Mouse (Mus musculus): Measurements from ENCODE around the gene Krtap10-4.
"Not testable (repeated sequence)": the region's sequence is repeated elsewhere in the genome, so short reads cannot be mapped to it uniquely, and the experiment has no call there.

Krtap10-4 gene

DNA sequence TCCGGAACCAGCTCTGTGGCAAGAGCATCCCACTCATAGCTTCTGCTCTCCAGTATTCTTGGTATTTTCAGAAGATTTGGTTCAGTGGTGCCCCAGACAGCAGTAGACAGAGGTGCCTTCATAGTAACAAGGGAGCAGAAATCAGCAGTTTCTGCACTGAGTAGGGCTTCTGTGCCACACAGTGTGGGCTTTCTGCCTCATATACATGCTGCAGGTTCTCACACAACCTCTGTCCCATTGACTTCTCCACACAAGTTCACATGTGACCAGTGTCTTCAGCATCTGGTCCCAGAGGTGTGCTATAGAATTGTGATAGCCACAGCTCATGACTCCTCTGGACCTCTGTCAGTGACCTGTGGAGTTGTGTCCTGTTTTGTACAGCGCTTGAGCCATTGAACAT is 38.3 kb downstream of the Krtap10-4 start:
- in situ Hi-C loops (cut with MboI, MseI): no loop called here

GRCm38 (mm10) chr10:77787876-77788275 is 39.0 kb downstream of the Krtap10-4 start, which contains the start of gene Gm7137:
Gm7137 (minus strand) TSS chr10:77788200.
- in situ Hi-C loops (cut with MboI, MseI): not testable (repeated sequence)

GRCm38 (mm10) chr10:77783396-77783795 is 43.5 kb downstream of the Krtap10-4 start:
- in situ Hi-C loops (cut with MboI, MseI): not testable (repeated sequence)

- in situ Hi-C loops (cut with MboI, MseI): not testable (repeated sequence)
These were observed 44.5 kb downstream of the Krtap10-4 start, which contains the start of gene Gm3250 for GRCm38 (mm10) chr10:77782442-77782841. Gm3250 (minus strand) TSS chr10:77782542.

DNA sequence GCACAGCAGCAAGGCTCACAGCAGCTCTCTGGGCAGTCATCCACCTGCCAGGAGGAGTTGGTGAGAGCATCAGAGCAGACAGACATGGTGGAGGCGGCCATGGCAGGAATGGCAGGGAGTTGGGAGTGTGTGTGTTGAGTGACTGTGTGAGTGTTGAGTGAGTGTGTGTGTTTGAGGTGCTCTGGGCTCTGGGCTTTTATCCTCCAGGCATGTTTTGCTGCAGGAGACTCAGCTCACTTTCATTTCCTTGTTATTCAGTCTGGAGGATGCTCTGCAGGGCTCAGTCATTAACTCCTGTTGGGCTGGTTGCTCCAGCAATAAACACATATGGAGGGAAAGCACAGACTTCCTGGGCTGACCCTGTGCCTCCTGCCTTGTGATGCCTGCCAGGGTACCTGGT is 50.1 kb downstream of the Krtap10-4 start, which contains the start of gene Gm7138:
TSS of gene Gm7138 (minus strand) at position 101 of the 400 bp plus-strand sequence.
- in situ Hi-C loops (cut with MboI, MseI): not testable (repeated sequence)
